Mouse (Mus musculus) myocyte (in vitro differentiated cells): Measurements from ENCODE around the gene Nptxr. TPM values are rescaled to one million over a fixed set of nuclear protein-coding genes. Genes with fewer than 3 reads are reported as not detected.

Experiments used
- H3K27me3 ChIP-seq: one replicate; pipeline ENCODE4 v1.6.1; 2011; ENCODE audit not compliant: control insufficient read depth, insufficient read depth, insufficient read length
- H3K36me3 ChIP-seq: one replicate; pipeline ENCODE4 v1.6.1; 2011; ENCODE audit not compliant: control insufficient read depth, insufficient read depth
- H3K4me2 ChIP-seq: one replicate; pipeline ENCODE4 v1.6.1; 2011; ENCODE audit warnings: low read depth, control low read depth
- H3K4me3 ChIP-seq: one replicate; pipeline ENCODE4 v1.5.1; 2011; ENCODE audit warnings: mild to moderate bottlenecking, control low read depth, moderate library complexity
- H3K79me2 ChIP-seq: one replicate; pipeline ENCODE4 v1.6.1; 2011; ENCODE audit not compliant: control insufficient read depth, insufficient read depth
- H3ac ChIP-seq: one replicate; pipeline ENCODE4 v1.6.1; 2011; ENCODE audit not compliant: control insufficient read depth, insufficient read length
- CEBPB ChIP-seq: IDR thresholded peaks from 2 replicates; pipeline ENCODE4 v1.6.1; 2011; ENCODE audit warnings: mild to moderate bottlenecking, moderate library complexity; ENCODE audit not compliant: poor library complexity, insufficient read depth, severe bottlenecking
- E2F4 ChIP-seq: IDR thresholded peaks from one replicate; pipeline ENCODE4 v1.6.1; 2011; ENCODE audit warnings: mild to moderate bottlenecking, control low read depth, moderate library complexity; ENCODE audit not compliant: insufficient read depth
- MAX ChIP-seq: IDR thresholded peaks from one replicate; pipeline ENCODE4 v1.6.1; 2011; ENCODE audit warnings: low read depth, mild to moderate bottlenecking, control low read depth
- MYOD1 ChIP-seq, 3 experiments: IDR thresholded peaks; one replicate each; pipeline ENCODE4 v1.6.1; 2011; ENCODE audit warnings: control low read depth in 2 of 3, low read depth in 2 of 3, mild to moderate bottlenecking in 2 of 3, moderate library complexity in 1 of 3; ENCODE audit not compliant: insufficient read length in 2 of 3, control insufficient read depth in 1 of 3
- MYOG ChIP-seq, 3 experiments: IDR thresholded peaks; one replicate each; pipeline ENCODE4 v1.6.1; 2011; ENCODE audit warnings: control low read depth in 2 of 3, low read depth in 2 of 3, mild to moderate bottlenecking in 2 of 3; ENCODE audit not compliant: insufficient read length in 2 of 3, control insufficient read depth in 1 of 3, insufficient read depth in 1 of 3
- POLR2A ChIP-seq: IDR thresholded peaks from one replicate; pipeline ENCODE4 v1.6.1; 2011; ENCODE audit warnings: low read depth, mild to moderate bottlenecking, control low read depth, moderate library complexity; ENCODE audit not compliant: insufficient read length
- POLR2AphosphoS2 ChIP-seq: IDR thresholded peaks from one replicate; pipeline ENCODE4 v1.6.1; 2011; ENCODE audit warnings: low read depth, control low read depth; ENCODE audit not compliant: insufficient read length
- REST ChIP-seq: IDR thresholded peaks from one replicate; pipeline ENCODE4 v1.6.1; 2011; ENCODE audit warnings: mild to moderate bottlenecking, control low read depth, moderate library complexity; ENCODE audit not compliant: insufficient read depth, insufficient read length
- SRF ChIP-seq: IDR thresholded peaks from one replicate; pipeline ENCODE4 v1.6.1; 2011; ENCODE audit warnings: low read depth; ENCODE audit not compliant: control insufficient read depth, insufficient read length
- TCF12 ChIP-seq: IDR thresholded peaks from one replicate; pipeline ENCODE4 v1.6.1; 2011; ENCODE audit warnings: mild to moderate bottlenecking, control low read depth; ENCODE audit not compliant: poor library complexity, insufficient read depth, severe bottlenecking
- TCF3 ChIP-seq: IDR thresholded peaks from one replicate; pipeline ENCODE4 v1.6.1; 2011; ENCODE audit warnings: low read depth, control low read depth; ENCODE audit not compliant: insufficient read length
- USF1 ChIP-seq: IDR thresholded peaks from one replicate; pipeline ENCODE4 v1.6.1; 2011; ENCODE audit warnings: low read depth, mild to moderate bottlenecking, control low read depth, moderate library complexity
- polyA plus RNA-seq: library from polyadenylated mRNA; unstranded; fragments of >200 nt; fragmentation: generic; extraction: Trizol; gene quantifications from one replicate; pipeline ENCODE4 v1.2.1, GENCODE M21; 2012; ENCODE audit warnings: missing spikeins

Nptxr gene
- polyA plus RNA-seq, 1 experiment, result 14.3 TPM

DNA sequence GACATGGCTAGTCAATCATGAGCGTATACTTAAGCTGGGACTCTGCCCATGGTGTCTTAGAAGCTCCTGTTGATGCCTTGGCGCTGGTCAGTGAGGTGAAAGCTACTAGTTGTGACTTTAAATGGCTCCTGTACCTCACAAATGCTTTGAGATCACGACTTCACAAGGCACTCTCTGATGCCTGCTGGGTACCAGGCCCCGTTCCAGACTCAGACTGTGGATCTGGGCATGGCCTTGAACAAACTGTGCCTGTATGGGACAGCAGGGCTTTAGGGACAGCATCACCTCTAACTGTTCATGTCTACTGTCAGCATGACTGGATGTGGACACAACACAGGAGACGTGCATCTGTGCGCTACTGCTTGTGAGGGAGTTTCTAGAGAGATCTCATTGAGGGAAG lies 13.7 kb downstream of the Nptxr start:
- H3ac ChIP-seq, result no peak overlapping the region
- no peaks in the 10 kb centered on the region for H3K79me2 ChIP-seq
- TF ChIP-seq SRF, result no peak
- H3K27me3 ChIP-seq, result no peaks in the 10 kb centered on the region
- no peak overlapping the region for H3K4me3 ChIP-seq
- no peaks in the 10 kb centered on the region for H3K36me3 ChIP-seq
- H3K4me2 ChIP-seq, result no peak overlapping the region

DNA sequence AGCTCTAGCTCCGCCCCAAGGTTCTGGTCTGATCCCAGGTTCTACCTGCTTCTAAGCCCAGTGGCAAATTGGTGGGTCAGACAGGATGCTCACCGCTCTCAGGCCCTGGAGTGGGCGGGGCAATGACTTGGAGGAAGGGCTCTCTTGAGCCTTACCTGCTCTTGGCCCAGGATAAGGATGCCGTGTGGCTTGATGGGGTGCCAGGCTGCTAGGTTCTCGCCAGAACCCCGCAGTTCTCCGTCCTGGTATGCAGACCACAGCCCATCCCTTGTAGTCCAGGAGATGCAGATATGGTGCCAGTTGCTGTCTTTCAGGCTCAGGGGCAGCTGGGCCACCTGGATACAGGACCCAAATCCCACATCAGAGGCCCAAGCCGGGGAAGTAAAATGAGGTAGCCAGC lies 14.5 kb downstream of the Nptxr start:
- Histone ChIP-seq H3K4me2 (no peak overlapping the region), H3K36me3 (no peaks in the 10 kb centered on the region), H3ac (no peak overlapping the region), H3K79me2 (no peaks in the 10 kb centered on the region), H3K27me3 (no peaks in the 10 kb centered on the region), H3K4me3 (no peak overlapping the region)
- TF ChIP-seq USF1 (no peak), POLR2A (no peak), MAX (no peak), E2F4 (no peak), SRF (no peak), MYOD1 (IDR thresholded peaks at IDR 0.05; ENCODE audit: control insufficient read depth in 1 of 3, insufficient read length in 2 of 3, low read depth in 2 of 3) (no peak), TCF3 (no peak), TCF12 (no peak), CEBPB (no peak), POLR2AphosphoS2 (no peak), MYOG (IDR thresholded peaks at IDR 0.05; ENCODE audit: control insufficient read depth in 1 of 3, insufficient read depth in 1 of 3, insufficient read length in 2 of 3, low read depth in 2 of 3) (no peak), REST (no peak)

DNA sequence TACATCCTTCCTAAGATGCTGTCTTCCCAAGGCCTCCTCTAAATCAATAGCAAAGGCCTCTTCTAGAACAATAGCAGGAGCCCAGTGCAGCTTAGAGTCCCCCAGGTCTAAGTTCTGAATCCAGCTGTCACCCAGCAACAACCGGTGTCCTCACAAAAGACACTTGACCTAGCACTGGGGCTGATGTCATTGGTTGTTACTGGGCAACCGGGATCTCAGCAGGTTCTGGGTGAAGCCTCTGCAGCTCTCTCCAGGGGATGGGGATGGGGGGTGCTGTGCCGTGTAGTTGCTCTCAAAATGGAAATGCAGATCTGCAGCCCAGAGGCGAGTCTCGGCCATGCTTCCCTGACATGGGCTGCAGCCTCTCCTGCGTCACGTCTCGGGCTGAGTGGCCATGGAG lies 16.8 kb downstream of the Nptxr start:
- Histone ChIP-seq H3K4me2 (no peak overlapping the region), H3K4me3 (no peak overlapping the region), H3ac (no peak overlapping the region), H3K79me2 (no peaks in the 10 kb centered on the region), H3K36me3 (no peaks in the 10 kb centered on the region), H3K27me3 (no peaks in the 10 kb centered on the region)
- TF ChIP-seq POLR2A (no peak), MYOD1 (IDR thresholded peaks at IDR 0.05; ENCODE audit: control insufficient read depth in 1 of 3, insufficient read length in 2 of 3, low read depth in 2 of 3) (no peak), REST (no peak), E2F4 (no peak), MYOG (IDR thresholded peaks at IDR 0.05; ENCODE audit: control insufficient read depth in 1 of 3, insufficient read depth in 1 of 3, insufficient read length in 2 of 3, low read depth in 2 of 3) (no peak), CEBPB (no peak), USF1 (no peak), MAX (no peak), TCF12 (no peak), POLR2AphosphoS2 (no peak), TCF3 (no peak), SRF (no peak)

DNA sequence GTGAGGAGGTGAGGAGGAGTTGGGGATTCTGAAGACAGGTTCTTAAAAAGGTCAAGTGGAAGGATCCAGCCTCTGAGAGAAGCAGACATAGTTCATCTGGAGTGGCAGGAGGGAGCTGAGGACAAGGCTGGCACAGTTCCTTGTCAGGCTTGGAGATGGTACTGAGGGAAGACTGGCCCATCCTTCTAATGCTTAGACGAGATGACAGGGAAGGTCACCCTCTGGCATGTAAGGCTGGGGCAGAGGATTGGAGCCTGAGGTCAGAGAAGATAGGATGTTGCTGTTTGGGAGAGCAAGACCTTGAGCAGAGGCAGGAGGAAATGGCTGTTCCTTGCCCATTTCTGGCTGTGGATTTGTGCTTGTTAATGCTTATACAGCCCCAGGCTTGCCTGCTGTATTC lies 19.5 kb downstream of the Nptxr start:
- H3K79me2 ChIP-seq, result no peaks in the 10 kb centered on the region
- no peak for TF ChIP-seq E2F4
- TF ChIP-seq CEBPB, result no peak
- TF ChIP-seq USF1, result no peak
- no peak for TF ChIP-seq SRF
- TF ChIP-seq MYOG (IDR thresholded peaks at IDR 0.05; ENCODE audit: control insufficient read depth in 1 of 3, insufficient read depth in 1 of 3, insufficient read length in 2 of 3, low read depth in 2 of 3), result no peak
- TF ChIP-seq POLR2A, result no peak
- no peak for TF ChIP-seq MAX
- TF ChIP-seq MYOD1 (IDR thresholded peaks at IDR 0.05; ENCODE audit: control insufficient read depth in 1 of 3, insufficient read length in 2 of 3, low read depth in 2 of 3), result no peak
- no peak for TF ChIP-seq TCF3
- no peak for TF ChIP-seq POLR2AphosphoS2
- TF ChIP-seq TCF12, result no peak
- H3K36me3 ChIP-seq, result no peaks in the 10 kb centered on the region
- no peak overlapping the region for H3K4me2 ChIP-seq
- no peak overlapping the region for H3K4me3 ChIP-seq
- no peak overlapping the region for H3ac ChIP-seq
- H3K27me3 ChIP-seq, result peaks cover 12% of the 10 kb centered on the region

DNA sequence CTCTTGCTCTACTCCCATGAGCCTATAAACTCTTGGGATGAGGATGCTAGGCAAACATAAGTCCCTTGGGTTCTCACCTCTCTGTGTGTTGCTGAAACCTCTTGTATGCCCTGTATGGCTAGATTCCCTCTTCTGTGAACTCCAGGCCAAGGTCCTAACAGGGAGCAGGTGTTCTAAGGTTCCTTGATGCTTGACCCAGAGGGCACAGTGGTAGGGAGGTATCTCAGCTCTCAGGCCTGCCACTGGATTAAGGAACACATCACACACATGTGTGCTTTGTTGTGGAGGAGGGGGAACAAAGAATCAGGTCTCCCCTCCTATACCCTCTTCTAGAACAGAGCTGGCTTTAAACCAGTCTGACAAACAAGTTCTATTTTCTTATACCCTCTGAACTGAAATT lies 26.8 kb downstream of the Nptxr start, which contains the start of gene Dnal4:
TSS of gene Dnal4 (minus strand) at position 101 of the 400 bp plus-strand sequence.
- Histone ChIP-seq H3K27me3 (peaks cover 12% of the 10 kb centered on the region), H3K4me3 (no peak within 1 kb of the TSS), H3K4me2 (no peak within 1 kb of the TSS), H3K36me3 (no peaks in the 10 kb centered on the region), H3ac (no peak within 1 kb of the TSS), H3K79me2 (peaks cover 6% of the 10 kb centered on the region)
- no peak for TF ChIP-seq TCF12
- TF ChIP-seq POLR2AphosphoS2, result no peak
- no peak for TF ChIP-seq SRF
- TF ChIP-seq USF1, result no peak
- TF ChIP-seq POLR2A, result no peak
- TF ChIP-seq MAX, result no peak
